Mouse (Mus musculus) T-helper 17 cell (primary cell): ENCODE measurements at regions not wholly inside any gene's neighbourhood (a gene's known extent, or its start where the extent isn't known, plus 50 kb on each side); places are given as distances from the start of the nearest gene placed in this dataset.

Experiments
- in situ Hi-C, 2 experiments: fragments of 300-600 bp; cut with MboI, MseI; formaldehyde crosslinking; loops; 1 replicate in 1 of 2; 2 replicates in 1 of 2; pipeline ENCODE4 v1.15.1; 2025; ENCODE audit warnings: high pct_unique_total_duplicates in 2 of 2

- in situ Hi-C loops: no loop called here
Measured at GRCm38 (mm10) chr14:24930251-24930650, 443.3 kb downstream of the Rps24 start.

- in situ Hi-C loops: no loop called here
Measured at GRCm38 (mm10) chr14:24937876-24938275, 451.0 kb downstream of the Rps24 start.

GRCm38 (mm10) chr14:24939068-24939467 is 452.1 kb downstream of the Rps24 start:
- in situ Hi-C loops: no loop called here

GRCm38 (mm10) chr14:24939476-24940200 is 452.7 kb downstream of the Rps24 start:
- in situ Hi-C loops: no loop called here

- in situ Hi-C loops: no loop called here
Measured at GRCm38 (mm10) chr14:24945716-24946115, 458.8 kb downstream of the Rps24 start.

- in situ Hi-C loops: no loop called here
Measured at GRCm38 (mm10) chr14:24947084-24947483, 460.2 kb downstream of the Rps24 start.

GRCm38 (mm10) chr14:24955891-24956410 is 469.0 kb downstream of the Rps24 start:
- in situ Hi-C loops: loop anchor here in 1 of 2 experiments (10.0 kb wide), 1 partner anchor 59 kb away; no protein-coding TSS in a partner anchor

GRCm38 (mm10) chr14:24956528-24957210 is 469.7 kb downstream of the Rps24 start:
- in situ Hi-C loops: loop anchor here in 1 of 2 experiments (10.0 kb wide), 1 partner anchor 58 kb away; no protein-coding TSS in a partner anchor

- in situ Hi-C loops: loop anchor here in 1 of 2 experiments (10.0 kb wide), 1 partner anchor 57 kb away; no protein-coding TSS in a partner anchor
Measured at GRCm38 (mm10) chr14:24957392-24957791, 470.5 kb downstream of the Rps24 start.

- in situ Hi-C loops: loop anchor here in 1 of 2 experiments (10.0 kb wide), 1 partner anchor 56 kb away; no protein-coding TSS in a partner anchor
Measured at GRCm38 (mm10) chr14:24958821-24959220, 471.9 kb downstream of the Rps24 start.

GRCm38 (mm10) chr14:24959401-24959800 is 472.5 kb downstream of the Rps24 start:
- in situ Hi-C loops: loop anchor here in 1 of 2 experiments (10.0 kb wide), 1 partner anchor 55 kb away; no protein-coding TSS in a partner anchor

GRCm38 (mm10) chr14:24960082-24960482 is 473.2 kb downstream of the Rps24 start:
- in situ Hi-C loops: no loop called here

- in situ Hi-C loops: no loop called here
Measured at GRCm38 (mm10) chr14:24960875-24961274, 473.9 kb downstream of the Rps24 start.

- in situ Hi-C loops: no loop called here
Measured at GRCm38 (mm10) chr14:24961721-24962120, 474.8 kb downstream of the Rps24 start.

- in situ Hi-C loops: no loop called here
Measured at GRCm38 (mm10) chr14:24969584-24969983, 482.7 kb downstream of the Rps24 start.

GRCm38 (mm10) chr14:24972357-24972756 is 485.4 kb downstream of the Rps24 start:
- in situ Hi-C loops: no loop called here

- in situ Hi-C loops: no loop called here
Measured at GRCm38 (mm10) chr14:24973039-24973438, 485.9 kb upstream of the Zmiz1 start.

- in situ Hi-C loops: no loop called here
Measured at GRCm38 (mm10) chr14:24973591-24973990, 485.4 kb upstream of the Zmiz1 start.

- in situ Hi-C loops: loop anchor here in 1 of 2 experiments (5.0 to 10.0 kb wide), 3 partner anchors 472 to 722 kb away; partner anchors contain the start of gene Zmiz1
Measured at GRCm38 (mm10) chr14:24982489-24982888, 476.5 kb upstream of the Zmiz1 start.

- in situ Hi-C loops: loop anchor here in 1 of 2 experiments (5.0 to 10.0 kb wide), 3 partner anchors 472 to 722 kb away; partner anchors contain the start of gene Zmiz1
Measured at GRCm38 (mm10) chr14:24983279-24983678, 475.7 kb upstream of the Zmiz1 start.

GRCm38 (mm10) chr14:24985806-24986359 is 473.1 kb upstream of the Zmiz1 start:
- in situ Hi-C loops: loop anchor here in 1 of 2 experiments (10.0 kb wide), 2 partner anchors 469 to 719 kb away; partner anchors contain the start of gene Zmiz1
